Mouse (Mus musculus) heart, adult 2 months (tissue): Measurements from ENCODE around the gene Ccdc54. TPM values are rescaled to one million over a fixed set of nuclear protein-coding genes. Genes with fewer than 3 reads are reported as not detected.

Source experiments
- DNase-seq, 2 experiments: peaks; one replicate each; pipeline ENCODE4 v3.0.0; 2021
- H3K27ac ChIP-seq: fragments of 200-600 bp; 2 replicates; pipeline ENCODE4 v1.8.1; 2022
- H3K27me3 ChIP-seq: fragments of 200-500 bp; 2 replicates; pipeline ENCODE4 v1.6.1; 2012; ENCODE audit warnings: mild to moderate bottlenecking, low read length, inconsistent platforms, mixed read lengths; ENCODE audit not compliant: control insufficient read depth, insufficient read depth
- H3K36me3 ChIP-seq: fragments of 200-500 bp; 2 replicates; pipeline ENCODE4 v1.6.1; 2012; ENCODE audit warnings: low read length, inconsistent platforms; ENCODE audit not compliant: control insufficient read depth, insufficient read depth
- H3K4me1 ChIP-seq: fragments of 200-500 bp; 2 replicates; pipeline ENCODE4 v1.6.1; 2011; ENCODE audit warnings: low read length; ENCODE audit not compliant: control insufficient read depth, insufficient read depth
- H3K4me3 ChIP-seq: fragments of 200-600 bp; 2 replicates; pipeline ENCODE4 v1.8.1; 2022
- H3K79me2 ChIP-seq: fragments of 200-500 bp; replicated peaks from 2 replicates; pipeline ENCODE4 v1.6.1; 2012; ENCODE audit warnings: mild to moderate bottlenecking, inconsistent platforms, low read length, moderate library complexity, mixed read lengths; ENCODE audit not compliant: control insufficient read depth, insufficient read depth
- H3K9ac ChIP-seq: fragments of 200-500 bp; 2 replicates; pipeline ENCODE4 v1.6.1; 2012; ENCODE audit warnings: low read depth, mild to moderate bottlenecking, control low read depth, inconsistent platforms, low read length, mixed read lengths
- CTCF ChIP-seq: fragments of 200-600 bp; IDR thresholded peaks from 2 replicates; pipeline ENCODE4 v1.8.1; 2022; ENCODE audit warnings: antibody characterized with exemption, mild to moderate bottlenecking, moderate library complexity
- EP300 ChIP-seq: fragments of 200-500 bp; IDR thresholded peaks from 2 replicates; pipeline ENCODE4 v1.6.1; 2011; ENCODE audit warnings: low read depth, low read length, control low read depth; ENCODE audit not compliant: insufficient read depth
- POLR2A ChIP-seq: fragments of 200-500 bp; IDR thresholded peaks from 2 replicates; pipeline ENCODE4 v1.6.1; 2011; ENCODE audit warnings: mild to moderate bottlenecking, low read depth, low read length, control low read depth; ENCODE audit not compliant: insufficient read depth
- WGBS: fragments of 180-500 bp; shearing (Covaris S2); methylation state at CpG from one replicate; pipeline ENCODE4 v1.1.7; 2018; 5-methylcytosine and 5-hydroxymethylcytosine counted together
- intact Hi-C: fragments of 180-260 bp; cut with DNase I; formaldehyde crosslinking; loops from one replicate; pipeline ENCODE4 v1.15.1; 2025
- polyA plus RNA-seq: library from polyadenylated mRNA; depleted of rRNA; stranded (reverse); fragments of >200 nt; gene quantifications from 2 replicates; pipeline ENCODE4 v1.2.3, GENCODE M21; 2012
- total RNA-seq, 2 experiments: library from RNA; stranded (reverse); gene quantifications; 2 replicates each; pipeline ENCODE4 v1.2.3; 2021

The Ccdc54 gene
- total and polyA plus RNA-seq, 3 experiments: 0.14 TPM; not detected in 2

GRCm38 (mm10) chr16:50593361-50593760 is 2.4 kb upstream of the Ccdc54 start:
- no peaks in the 10 kb centered on the region for H3K27me3 ChIP-seq
- DNase-seq: no peak
- no peak overlapping the region for H3K4me3 ChIP-seq
- no peaks in the 10 kb centered on the region for H3K36me3 ChIP-seq
- intact Hi-C loops: no loop called here
- no peaks in the 10 kb centered on the region for H3K79me2 ChIP-seq
- 49% methylated on average over 11 of the region's 11 CpGs for WGBS
- peaks cover 1% of the 10 kb centered on the region; the same call in 1 of the 2 replicates for H3K4me1 ChIP-seq
- no peak overlapping the region for H3K9ac ChIP-seq
- H3K27ac ChIP-seq: no peak overlapping the region
- no peak for TF ChIP-seq CTCF
- no peak for TF ChIP-seq EP300
- TF ChIP-seq POLR2A: no peak

- no peak for DNase-seq
- no peaks in the 10 kb centered on the region for H3K79me2 ChIP-seq
- no peak for TF ChIP-seq CTCF
- TF ChIP-seq EP300: no peak
- TF ChIP-seq POLR2A: no peak
- no peaks in the 10 kb centered on the region for H3K36me3 ChIP-seq
- intact Hi-C loops: no loop called here
- no peak overlapping the region for H3K27ac ChIP-seq
- H3K9ac ChIP-seq: no peak overlapping the region
- WGBS: 37% methylated on average over 11 of the region's 11 CpGs
- H3K27me3 ChIP-seq: no peaks in the 10 kb centered on the region
- no peak overlapping the region for H3K4me3 ChIP-seq
- peaks cover 1% of the 10 kb centered on the region; the same call in 1 of the 2 replicates for H3K4me1 ChIP-seq
Measured at GRCm38 (mm10) chr16:50589574-50590151, 1.3 kb downstream of the Ccdc54 start.

- H3K27ac ChIP-seq: no peak overlapping the region
- WGBS: 62% methylated on average over 1 of the region's 1 CpGs
- no peak overlapping the region for H3K4me3 ChIP-seq
- intact Hi-C loops: no loop called here
- no peak overlapping the region for H3K9ac ChIP-seq
- no peaks in the 10 kb centered on the region for H3K27me3 ChIP-seq
- no peaks in the 10 kb centered on the region for H3K79me2 ChIP-seq
- DNase-seq: no peak
- H3K36me3 ChIP-seq: no peaks in the 10 kb centered on the region
- peaks cover 1% of the 10 kb centered on the region; the same call in 1 of the 2 replicates for H3K4me1 ChIP-seq
- TF ChIP-seq EP300 (no peak), POLR2A (no peak), CTCF (no peak)
Measured at GRCm38 (mm10) chr16:50588191-50588590, 2.8 kb downstream of the Ccdc54 start.

GRCm38 (mm10) chr16:50587139-50587538 is 3.8 kb downstream of the Ccdc54 start:
- Histone ChIP-seq H3K4me1 (peaks cover 1% of the 10 kb centered on the region; the same call in 1 of the 2 replicates), H3K27ac (no peak overlapping the region), H3K36me3 (no peaks in the 10 kb centered on the region), H3K79me2 (no peaks in the 10 kb centered on the region), H3K9ac (no peak overlapping the region), H3K4me3 (no peak overlapping the region), H3K27me3 (no peaks in the 10 kb centered on the region)
- no peak for TF ChIP-seq CTCF
- no peak for TF ChIP-seq POLR2A
- no peak for TF ChIP-seq EP300
- no peak for DNase-seq
- intact Hi-C loops: no loop called here
- whole genome bisulfite sequencing: 84% methylated on average over 7 of the region's 7 CpGs

GRCm38 (mm10) chr16:50578361-50578760 is 12.6 kb downstream of the Ccdc54 start:
- WGBS: 75% methylated on average over 6 of the region's 6 CpGs
- Histone ChIP-seq H3K36me3 (no peaks in the 10 kb centered on the region), H3K4me1 (no peaks in the 10 kb centered on the region), H3K27ac (no peak overlapping the region), H3K79me2 (no peaks in the 10 kb centered on the region), H3K27me3 (no peaks in the 10 kb centered on the region), H3K9ac (no peak overlapping the region), H3K4me3 (no peak overlapping the region)
- intact Hi-C loops: no loop called here
- TF ChIP-seq EP300 (no peak), POLR2A (no peak), CTCF (no peak)
- DNase-seq: no peak

GRCm38 (mm10) chr16:50572557-50572956 is 18.4 kb downstream of the Ccdc54 start:
- Histone ChIP-seq H3K4me1 (no peaks in the 10 kb centered on the region), H3K27ac (no peak overlapping the region), H3K36me3 (no peaks in the 10 kb centered on the region), H3K79me2 (no peaks in the 10 kb centered on the region), H3K9ac (no peak overlapping the region), H3K4me3 (no peak overlapping the region), H3K27me3 (no peaks in the 10 kb centered on the region)
- intact Hi-C loops: no loop called here
- TF ChIP-seq POLR2A: no peak
- DNase-seq: no peak
- WGBS: 62% methylated on average over 13 of the region's 13 CpGs
